Mouse (Mus musculus): ENCODE data around the gene Pappa2.

GRCm38 (mm10) chr1:158944936-158945335, 35.4 kb downstream of the Pappa2 start:
- TF ChIP-seq EP300 (IDR thresholded peaks at IDR 0.05; ENCODE audit: insufficient read depth, low read depth, low read length) (no peak), POLR2A (IDR thresholded peaks at IDR 0.05; ENCODE audit: insufficient read depth, low read depth, low read length) (no peak)

All from heart, adult 2 months (tissue).